Mouse (Mus musculus) adrenal gland, postnatal 0 days (tissue): ENCODE measurements around the gene Krtap9-1. TPM values are rescaled to one million over a fixed set of nuclear protein-coding genes. Genes with fewer than 3 reads are reported as not detected.

Experiments
- polyA plus RNA-seq: library from polyadenylated mRNA; unstranded; fragments of >200 nt; fragmentation: Nextera tagmentation; extraction: Ambion mirVana; gene quantifications from 2 replicates; pipeline ENCODE4 v1.2.1, GENCODE M21; 2015

The Krtap9-1 gene
- polyA plus RNA-seq, result not detected in 2 replicates

GRCm38 (mm10) chr11:99873089-99873488 is at the start of gene Krtap9-1:
TSS of gene Krtap9-1 (plus strand) at chr11:99873389.

GRCm38 (mm10) chr11:99837966-99838365 is 35.2 kb upstream of the Krtap9-1 start, which contains the start of gene 2300003K06Rik:
TSS of gene 2300003K06Rik (minus strand) at chr11:99838066.

GRCm38 (mm10) chr11:99851508-99851907 is 21.7 kb upstream of the Krtap9-1 start, which contains the start of gene Krtap4-16:
TSS of gene Krtap4-16 (minus strand) at chr11:99851608.

GRCm38 (mm10) chr11:99857617-99858016 is 15.6 kb upstream of the Krtap9-1 start, which contains the start of gene Gm11568:
TSS of gene Gm11568 (plus strand) at chr11:99857917.

GRCm38 (mm10) chr11:99864176-99864575 is 9.0 kb upstream of the Krtap9-1 start, which contains the start of gene Gm11559:
TSS of gene Gm11559 (plus strand) at chr11:99864476.

GRCm38 (mm10) chr11:99878887-99879286 is 5.7 kb downstream of the Krtap9-1 start, which contains the start of gene Gm11567:
TSS of gene Gm11567 (plus strand) at chr11:99879187.

GRCm38 (mm10) chr11:99907620-99908019 is 34.4 kb downstream of the Krtap9-1 start, which contains the start of gene Krtap31-1:
TSS of gene Krtap31-1 (plus strand) at chr11:99907920.

GRCm38 (mm10) chr11:99914451-99914850 is 41.3 kb downstream of the Krtap9-1 start, which contains the start of gene Gm11565:
TSS of gene Gm11565 (plus strand) at chr11:99914751.

Other genes with a start within 250 kb of the Krtap9-1 start
- gene Krtap4-1, start 245.2 kb upstream of the Krtap9-1 start, polyA plus RNA-seq, result not detected in 2 replicates
- gene Krtap4-2, start 238.3 kb upstream of the Krtap9-1 start, polyA plus RNA-seq, result not detected in 2 replicates
- gene Krtap4-7, start 229.3 kb upstream of the Krtap9-1 start, polyA plus RNA-seq, result not detected in 2 replicates
- not detected in 2 replicates for gene Gm11555, start 223.2 kb upstream of the Krtap9-1 start, polyA plus RNA-seq
- not detected in 2 replicates for gene Gm11563, start 214.4 kb upstream of the Krtap9-1 start, polyA plus RNA-seq
- gene Krtap4-6, start 207.4 kb upstream of the Krtap9-1 start, polyA plus RNA-seq, result not detected in 2 replicates
- gene Gm14190, start 182.6 kb upstream of the Krtap9-1 start, polyA plus RNA-seq, result not detected in 2 replicates
- gene Gm14180, start 139.1 kb upstream of the Krtap9-1 start, polyA plus RNA-seq, result not detected in 2 replicates
- gene Gm11595, start 100.5 kb upstream of the Krtap9-1 start, polyA plus RNA-seq, result not detected in 2 replicates
- not detected in 2 replicates for gene Krtap4-8, start 92.7 kb upstream of the Krtap9-1 start, polyA plus RNA-seq
- gene Krtap4-9, start 88.2 kb upstream of the Krtap9-1 start, polyA plus RNA-seq, result not detected in 2 replicates
- gene Gm11596, start 79.9 kb upstream of the Krtap9-1 start, polyA plus RNA-seq, result not detected in 2 replicates
- gene Gm11569, start 74.5 kb upstream of the Krtap9-1 start, polyA plus RNA-seq, result not detected in 2 replicates
- gene Gm11554, start 68.9 kb upstream of the Krtap9-1 start, polyA plus RNA-seq, result not detected in 2 replicates
- gene Krtap4-13, start 63.5 kb upstream of the Krtap9-1 start, polyA plus RNA-seq, result not detected in 2 replicates
- gene Gm11564, start 57.7 kb upstream of the Krtap9-1 start, polyA plus RNA-seq, result not detected in 2 replicates
- not detected in 2 replicates for gene 2300003K06Rik, start 35.3 kb upstream of the Krtap9-1 start, polyA plus RNA-seq
- gene Krtap4-16, start 21.8 kb upstream of the Krtap9-1 start, polyA plus RNA-seq, result not detected in 2 replicates
- not detected in 2 replicates for gene Gm11568, start 15.5 kb upstream of the Krtap9-1 start, polyA plus RNA-seq
- not detected in 2 replicates for gene Gm11559, start 8.9 kb upstream of the Krtap9-1 start, polyA plus RNA-seq
- gene Gm11567, start 5.8 kb downstream of the Krtap9-1 start, polyA plus RNA-seq, result not detected in 2 replicates
- gene Krtap31-1, start 34.5 kb downstream of the Krtap9-1 start, polyA plus RNA-seq, result not detected in 2 replicates
- not detected in 2 replicates for gene Gm11565, start 41.4 kb downstream of the Krtap9-1 start, polyA plus RNA-seq
- not detected in 2 replicates for gene Krtap31-2, start 62.9 kb downstream of the Krtap9-1 start, polyA plus RNA-seq
- not detected in 2 replicates for gene Krtap9-5, start 75.1 kb downstream of the Krtap9-1 start, polyA plus RNA-seq
- gene Krtap29-1, start 105.7 kb downstream of the Krtap9-1 start, polyA plus RNA-seq, result not detected in 2 replicates
- gene Krtap16-1, start 113.2 kb downstream of the Krtap9-1 start, polyA plus RNA-seq, result not detected in 2 replicates
- gene Krtap17-1, start 120.6 kb downstream of the Krtap9-1 start, polyA plus RNA-seq, result not detected in 2 replicates
- gene Krt33a, start 142.8 kb downstream of the Krtap9-1 start, polyA plus RNA-seq, result not detected in 2 replicates
- gene Krt33b, start 156.5 kb downstream of the Krtap9-1 start, polyA plus RNA-seq, result not detected in 2 replicates
- not detected in 2 replicates for gene Krt34, start 168.2 kb downstream of the Krtap9-1 start, polyA plus RNA-seq
- not detected in 2 replicates for gene Krt31, start 177.2 kb downstream of the Krtap9-1 start, polyA plus RNA-seq
- gene Krt32, start 214.8 kb downstream of the Krtap9-1 start, polyA plus RNA-seq, result not detected in 2 replicates
- gene Krt35, start 222.9 kb downstream of the Krtap9-1 start, polyA plus RNA-seq, result not detected in 2 replicates
- gene Krt36, start 232.2 kb downstream of the Krtap9-1 start, polyA plus RNA-seq, result 0.12 and 0.14 TPM in 2 replicates
- 0.33 and 5.9 TPM in 2 replicates for gene Krt13, start 248.2 kb downstream of the Krtap9-1 start, polyA plus RNA-seq